Mouse (Mus musculus): Measurements from ENCODE around the gene Gm27029.
"Not testable (repeated sequence)": the region's sequence is repeated elsewhere in the genome, so short reads cannot be mapped to it uniquely, and the experiment has no call there.

Gm27029 gene

DNA sequence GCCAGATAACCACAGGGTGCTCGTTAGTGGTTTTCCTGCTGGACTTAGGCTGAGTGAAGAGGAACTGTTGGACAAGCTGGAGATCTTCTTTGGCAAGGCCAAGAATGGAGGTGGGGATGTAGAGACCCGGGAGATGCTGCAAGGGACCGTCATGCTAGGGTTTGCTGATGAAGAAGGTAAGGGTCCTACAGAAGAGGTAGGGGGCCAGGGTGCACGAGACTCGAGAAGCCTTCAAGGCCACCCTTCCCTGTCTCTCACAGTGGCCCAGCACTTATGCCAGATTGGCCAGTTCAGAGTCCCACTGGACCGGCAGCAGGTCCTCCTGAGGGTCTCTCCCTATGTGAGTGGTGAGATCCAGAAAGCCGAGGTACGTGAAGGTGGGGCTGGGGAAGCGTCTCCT is 33.0 kb upstream of the Gm27029 start:
- DNase-seq (ENCODE audit: low spot score in 2 of 2) = no peak

DNA sequence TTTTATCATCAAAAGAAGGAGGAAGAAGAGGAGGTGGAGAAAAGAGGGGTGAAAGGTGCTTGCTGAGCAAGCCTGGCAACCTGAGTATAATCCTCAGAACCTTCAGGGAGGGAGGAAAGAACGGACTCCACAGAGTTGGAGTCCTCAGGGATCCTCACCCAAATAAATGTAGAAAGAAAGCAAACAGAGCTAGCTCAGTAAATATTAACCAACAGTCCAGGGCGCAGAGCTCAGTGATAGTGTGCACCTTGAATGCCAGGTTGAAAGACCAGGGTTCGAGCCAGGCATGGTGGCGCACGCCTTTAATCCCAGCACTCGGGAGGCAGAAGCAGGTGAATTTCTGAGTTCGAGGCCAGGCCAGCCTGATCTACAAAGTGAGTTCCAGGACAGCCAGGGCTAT is 31.0 kb upstream of the Gm27029 start:
- DNase-seq (ENCODE audit: low spot score in 2 of 2) = no peak

DNA sequence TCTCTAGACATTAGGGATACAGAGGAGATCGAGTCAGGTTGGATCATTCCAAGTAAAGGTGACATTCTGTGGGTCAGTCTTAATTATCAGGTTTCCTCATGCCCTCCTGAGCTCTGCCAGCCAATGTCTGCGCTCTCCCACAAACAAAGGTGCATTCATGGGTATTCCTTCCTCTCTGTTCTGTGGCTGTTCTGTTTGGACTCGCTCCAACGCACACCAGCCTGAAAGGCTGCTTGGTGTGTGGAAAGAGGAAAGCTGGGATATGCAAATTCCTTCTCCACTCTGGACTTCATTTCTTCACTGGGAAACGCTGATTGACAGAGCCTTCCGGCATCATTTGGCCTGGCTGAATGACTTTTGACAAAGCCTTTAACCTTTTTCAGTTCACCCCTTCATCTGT is 30.1 kb upstream of the Gm27029 start:
- no peak for DNase-seq (ENCODE audit: low spot score in 2 of 2)

DNA sequence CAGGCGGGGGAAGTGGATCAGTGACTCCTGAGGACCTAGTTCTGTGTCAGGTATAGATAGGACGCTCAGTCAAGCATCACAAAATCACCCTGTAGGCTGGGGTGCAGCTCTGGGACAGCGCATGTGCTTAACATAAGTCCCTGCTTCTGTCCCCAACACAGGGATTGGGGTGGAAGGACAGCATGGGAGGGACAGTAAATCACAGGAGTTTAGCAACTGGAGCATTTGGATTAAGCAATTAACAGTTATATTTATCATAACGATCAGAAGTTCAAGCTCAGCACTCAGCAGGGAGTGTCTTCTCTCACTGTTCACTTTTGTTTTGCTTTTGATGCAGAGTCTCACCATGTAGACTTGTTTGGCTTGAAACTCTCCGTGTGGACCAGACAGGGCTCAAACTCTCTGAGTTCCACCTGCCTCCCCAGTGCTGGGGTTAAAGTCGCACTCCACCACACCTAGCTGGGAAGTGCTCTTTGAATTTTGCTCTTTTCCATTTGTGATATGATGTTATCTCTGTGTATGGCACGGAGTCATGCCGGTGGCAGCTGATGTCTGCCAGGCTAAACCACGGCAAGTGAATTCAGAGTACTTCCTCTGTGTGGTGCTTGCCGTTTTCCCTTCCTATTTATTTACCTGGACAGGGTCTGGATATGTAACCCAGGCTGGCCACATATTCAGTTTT is 27.6 kb upstream of the Gm27029 start:
- DNase-seq (ENCODE audit: low spot score in 2 of 2) = no peak

DNA sequence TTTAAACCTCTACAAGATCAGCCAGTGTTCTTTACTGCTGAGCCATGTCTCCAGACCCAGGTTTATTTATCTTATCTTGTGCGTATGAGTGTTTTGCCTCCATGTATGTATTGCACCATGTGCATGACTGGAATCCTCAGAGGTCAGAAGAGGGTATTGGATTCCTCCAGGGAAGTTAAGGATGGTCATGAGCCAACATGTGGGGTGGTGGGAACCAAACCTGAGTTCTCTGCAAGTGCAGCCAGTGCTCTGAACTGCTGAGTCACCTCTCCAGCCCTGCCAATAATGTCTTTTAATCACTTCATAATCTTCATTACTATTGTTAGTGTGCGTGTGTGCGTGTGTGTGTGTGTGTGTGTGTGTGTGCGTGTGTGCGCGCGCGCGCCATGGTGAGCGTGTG is 26.9 kb upstream of the Gm27029 start:
- DNase-seq (ENCODE audit: low spot score in 2 of 2) = no peak

DNA sequence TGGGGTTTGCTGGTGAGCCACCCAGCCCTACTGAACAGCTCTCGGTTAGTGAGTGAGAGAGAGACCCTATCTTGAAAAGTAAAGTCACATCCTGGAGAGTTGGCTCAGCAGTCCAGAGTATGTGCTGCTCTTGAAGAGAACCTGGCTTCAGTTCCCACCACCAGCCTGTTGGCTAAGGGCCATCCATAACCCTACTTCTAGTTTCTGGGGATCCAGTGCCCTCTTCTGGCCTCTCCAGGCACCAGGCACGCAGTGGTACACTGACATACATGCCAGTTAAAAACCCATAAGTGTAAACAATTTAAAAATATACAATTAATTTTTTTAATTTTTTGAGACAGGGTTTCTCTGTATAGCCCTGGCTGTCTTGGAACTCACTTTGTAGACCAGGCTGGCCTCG is 25.8 kb upstream of the Gm27029 start:
- DNase-seq (ENCODE audit: low spot score in 2 of 2) = no peak

DNA sequence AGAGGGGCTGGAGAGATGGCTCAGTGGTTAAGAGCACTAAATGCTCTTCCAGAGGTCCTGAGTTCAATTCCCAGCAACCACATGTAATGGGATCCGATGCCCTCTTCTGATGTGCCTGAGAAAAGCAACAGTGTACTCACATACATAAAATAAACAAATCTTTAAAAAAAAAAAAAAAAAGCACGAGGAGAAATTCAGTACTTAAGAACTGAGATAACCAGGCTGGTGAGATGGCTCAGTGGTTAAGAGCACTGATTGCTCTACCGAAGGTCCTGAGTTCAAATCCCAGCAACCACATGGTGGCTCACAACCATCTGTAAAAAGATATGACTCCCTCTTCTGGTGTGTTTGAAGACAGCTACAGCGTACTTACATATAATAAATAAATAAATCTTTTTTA is 25.0 kb upstream of the Gm27029 start:
- DNase-seq (ENCODE audit: low spot score in 2 of 2) = not testable (repeated sequence)

DNA sequence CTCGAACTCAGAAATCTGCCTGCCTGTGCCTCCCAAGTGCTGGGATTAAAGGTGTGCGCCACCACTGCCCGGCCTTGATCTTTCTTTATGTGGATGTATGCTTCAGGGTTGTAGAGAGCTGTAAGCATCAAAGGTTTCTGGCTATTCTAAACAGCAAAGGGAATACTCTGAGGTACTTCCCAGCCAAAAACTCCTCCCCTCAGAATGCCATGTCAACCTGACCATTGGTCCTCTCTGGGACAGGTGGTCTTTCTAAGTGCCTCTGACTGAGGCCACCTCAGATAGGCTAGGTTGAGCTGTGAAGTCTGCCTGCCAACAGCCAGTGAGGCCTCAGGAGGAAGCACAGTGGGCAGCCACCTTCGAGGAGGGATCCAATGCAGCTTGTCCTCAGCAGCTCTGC is 24.3 kb upstream of the Gm27029 start:
- DNase-seq (ENCODE audit: low spot score in 2 of 2) = no peak

DNA sequence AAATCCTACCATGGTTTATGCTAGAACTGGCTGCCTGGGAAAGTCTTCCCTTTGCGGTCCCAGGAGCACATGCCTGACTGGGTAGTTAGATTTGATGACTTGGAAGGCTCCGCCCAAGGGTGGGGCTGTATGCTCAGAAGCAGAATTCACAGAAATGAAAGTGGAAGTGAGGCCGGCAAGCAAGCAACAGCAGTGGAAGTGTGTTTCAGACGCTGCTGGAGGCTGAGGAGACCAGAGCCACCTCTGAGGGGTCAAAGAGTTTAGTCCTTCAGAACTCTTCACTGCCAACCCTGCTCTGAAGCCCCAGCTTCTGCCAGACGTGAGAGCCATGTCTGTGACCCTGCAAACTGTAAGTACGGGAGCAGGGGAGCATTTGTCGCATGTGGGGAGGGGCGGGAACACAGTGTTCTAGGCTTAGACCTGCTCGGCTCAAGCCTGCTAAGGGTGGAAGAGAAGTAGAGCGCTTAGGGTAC is 23.7 kb upstream of the Gm27029 start, which contains the start of gene Ifi35:
Ifi35 (plus strand) TSS at position 134 of the 473 bp plus-strand sequence.
- DNase-seq (ENCODE audit: low spot score in 2 of 2) = no peak

DNA sequence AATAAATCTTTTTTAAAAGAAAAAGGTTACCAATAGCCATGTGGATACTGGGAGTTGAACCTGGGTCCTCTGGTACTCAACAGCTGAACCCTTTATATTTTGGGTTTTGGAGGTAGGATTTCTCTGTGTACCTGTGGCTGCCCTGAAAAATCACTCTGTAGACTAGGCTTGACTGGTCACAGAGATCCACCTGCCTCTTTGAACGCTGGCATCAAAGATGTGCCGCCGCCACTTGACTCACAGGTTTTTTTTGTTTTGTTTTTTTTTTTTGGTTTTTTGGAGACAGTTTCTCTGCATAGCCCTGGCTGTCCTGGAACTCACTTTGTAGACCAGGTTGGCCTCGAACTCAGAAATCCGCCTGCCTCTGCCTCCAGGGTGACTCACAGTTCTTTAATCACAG is 23.2 kb upstream of the Gm27029 start:
- no peak for DNase-seq (ENCODE audit: low spot score in 2 of 2)

DNA sequence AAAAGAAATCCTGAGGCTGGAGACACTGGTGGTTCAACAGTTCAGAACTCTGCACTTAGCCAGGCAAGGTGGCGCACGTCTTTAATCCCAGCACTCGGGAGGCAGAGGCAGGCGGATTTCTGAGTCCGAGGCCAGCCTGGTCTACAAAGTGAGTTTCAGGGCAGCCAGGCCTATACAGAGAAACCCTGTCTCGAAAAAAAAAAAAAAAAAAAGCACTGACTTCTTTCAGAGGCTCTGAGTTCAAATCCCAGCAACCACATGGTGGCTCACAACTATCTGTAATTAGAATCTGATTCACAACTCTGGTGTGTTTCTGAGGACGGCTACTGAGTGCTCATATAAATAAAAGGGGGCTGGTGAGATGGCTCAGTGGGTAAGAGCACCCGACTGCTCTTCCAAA is 22.3 kb upstream of the Gm27029 start:
- DNase-seq (ENCODE audit: low spot score in 2 of 2) = not testable (repeated sequence)

DNA sequence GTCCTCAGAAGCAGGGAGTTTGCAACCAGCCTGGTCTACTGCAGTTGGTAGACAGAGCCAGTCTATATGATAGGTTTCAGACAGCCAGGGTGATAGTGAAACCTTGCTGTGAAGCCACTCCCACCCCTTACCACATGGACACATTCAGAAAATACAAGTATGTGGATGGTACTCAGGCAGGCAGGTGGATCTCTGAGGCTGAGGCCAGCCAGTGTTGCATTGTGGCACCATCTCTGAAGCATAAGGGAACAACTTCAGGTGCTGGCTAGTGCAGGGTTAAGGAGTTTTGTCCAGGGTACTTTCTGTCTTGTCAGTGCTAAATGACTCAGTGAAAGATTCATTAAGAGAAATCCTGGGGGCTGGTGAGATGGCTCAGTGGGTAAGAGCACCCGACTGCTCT is 21.7 kb upstream of the Gm27029 start:
- DNase-seq (ENCODE audit: low spot score in 2 of 2) = no peak

DNA sequence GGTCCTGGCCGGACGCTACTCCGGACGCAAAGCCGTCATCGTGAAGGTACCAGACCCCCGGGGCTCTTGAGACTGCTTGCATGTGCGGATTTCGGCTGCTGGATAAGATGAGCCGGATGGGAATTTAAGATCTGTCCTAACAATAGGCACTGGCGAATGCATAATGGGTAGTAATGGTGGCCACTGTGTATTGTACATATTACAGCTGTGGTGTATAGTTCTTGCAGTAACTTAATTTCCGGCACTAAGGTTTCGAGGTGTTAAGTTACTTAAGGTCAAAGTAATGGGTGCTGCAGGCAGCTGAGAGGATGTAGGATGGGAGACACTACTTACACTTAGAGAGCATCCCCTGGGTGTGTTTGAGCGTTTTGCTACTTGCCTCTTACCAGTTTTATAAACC is 18.2 kb upstream of the Gm27029 start:
- DNase-seq (ENCODE audit: low spot score in 2 of 2) = no peak

DNA sequence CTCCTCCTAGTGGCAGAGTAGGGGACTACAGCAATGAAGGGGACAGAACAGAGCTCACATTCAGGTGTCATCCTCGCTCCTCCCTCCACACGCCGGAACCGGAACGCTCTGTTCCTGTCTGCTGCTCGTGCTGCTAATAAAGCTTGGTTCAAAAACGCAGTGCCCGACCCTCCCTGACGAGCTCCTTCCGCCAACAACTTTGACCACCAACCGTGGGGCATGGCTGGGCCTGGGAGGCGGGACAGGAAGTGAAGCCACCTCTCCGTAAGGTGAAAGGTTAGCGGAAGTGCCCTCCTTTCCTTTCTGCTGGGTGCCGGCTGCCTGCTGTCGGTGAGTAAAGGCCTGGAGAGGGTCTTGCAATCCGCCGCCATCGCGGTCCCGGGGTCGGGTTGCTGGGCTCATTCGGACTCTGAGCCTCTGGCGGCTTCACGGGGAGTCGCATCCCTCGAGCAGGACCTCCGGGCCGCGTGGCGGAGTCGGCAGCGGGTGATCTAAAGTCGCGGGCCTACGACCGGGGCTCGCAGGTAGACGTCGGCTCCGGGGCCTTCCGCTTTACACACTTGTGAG is 17.6 kb upstream of the Gm27029 start, which contains the start of gene Rpl27:
Rpl27 (plus strand) TSS at position 172 of the 567 bp plus-strand sequence.
- peak; percentile 94 to 98 for DNase-seq (ENCODE audit: low spot score in 2 of 2)

DNA sequence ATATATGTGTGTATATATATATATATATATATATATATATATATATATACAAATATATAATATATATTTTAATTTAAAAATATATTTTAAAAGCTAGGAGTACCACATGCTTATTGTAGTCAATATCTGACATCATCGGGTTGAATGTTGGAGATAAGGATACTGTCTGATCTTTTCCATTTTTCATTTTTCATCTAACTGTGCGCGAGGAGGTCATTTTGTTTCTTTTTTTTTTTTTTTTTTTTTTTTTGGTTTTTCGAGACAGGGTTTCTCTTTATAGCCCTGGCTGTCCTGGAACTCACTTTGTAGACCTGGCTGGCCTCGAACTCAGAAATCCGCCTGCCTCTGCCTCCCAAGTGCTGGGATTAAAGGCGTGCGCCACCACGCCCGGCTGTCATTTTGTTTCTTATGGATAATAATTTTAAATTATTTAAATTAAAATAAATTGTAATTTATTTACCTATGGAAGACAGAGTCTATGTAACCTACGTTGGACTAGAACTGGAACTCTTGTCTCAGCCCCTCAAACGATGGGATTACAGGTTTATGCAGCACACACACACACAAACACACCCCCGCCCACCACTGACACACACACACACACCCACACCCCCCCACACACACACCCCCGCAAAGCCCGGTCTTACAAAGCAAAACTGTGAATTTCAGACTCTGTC is 17.0 kb upstream of the Gm27029 start:
- not testable (repeated sequence) for DNase-seq (ENCODE audit: low spot score in 2 of 2)

DNA sequence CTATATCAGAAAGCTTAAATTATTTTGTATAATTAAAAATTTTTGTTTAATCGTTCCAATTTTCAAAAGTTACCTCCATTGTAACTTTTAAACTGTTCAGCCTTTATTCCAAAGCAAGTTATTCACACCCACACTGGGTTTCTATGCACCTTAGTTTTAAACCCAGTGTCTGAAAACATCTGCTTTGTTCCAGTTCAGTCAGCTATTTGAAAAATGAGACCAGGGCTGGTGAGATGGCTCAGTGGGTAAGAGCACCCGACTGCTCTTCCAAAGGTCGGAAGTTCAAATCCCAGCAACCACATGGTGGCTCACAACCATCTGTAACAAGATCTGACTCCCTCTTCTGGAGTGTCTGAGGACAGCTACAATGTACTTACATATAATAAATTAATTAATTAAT is 13.4 kb upstream of the Gm27029 start:
- not testable (repeated sequence) for DNase-seq (ENCODE audit: low spot score in 2 of 2)

DNA sequence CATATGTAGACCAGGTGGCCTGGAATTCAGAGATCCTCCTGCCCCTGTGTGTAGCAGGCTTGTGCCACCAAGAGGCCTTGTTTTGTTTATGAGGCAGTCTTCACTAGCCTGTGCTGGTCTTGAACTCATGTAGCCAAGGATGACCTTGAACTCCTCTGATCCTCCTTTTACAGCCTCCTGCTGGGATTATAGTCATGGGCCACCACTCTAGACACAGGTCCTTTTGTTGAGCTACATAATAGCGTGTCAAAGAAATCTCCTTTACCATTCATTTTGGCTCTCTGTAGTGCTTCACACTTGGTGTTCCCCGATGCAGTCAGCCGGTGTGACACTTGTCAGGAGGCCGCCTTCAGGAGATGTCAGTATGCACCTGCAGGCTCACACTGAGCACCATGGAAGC is 12.3 kb upstream of the Gm27029 start:
- no peak for DNase-seq (ENCODE audit: low spot score in 2 of 2)

DNA sequence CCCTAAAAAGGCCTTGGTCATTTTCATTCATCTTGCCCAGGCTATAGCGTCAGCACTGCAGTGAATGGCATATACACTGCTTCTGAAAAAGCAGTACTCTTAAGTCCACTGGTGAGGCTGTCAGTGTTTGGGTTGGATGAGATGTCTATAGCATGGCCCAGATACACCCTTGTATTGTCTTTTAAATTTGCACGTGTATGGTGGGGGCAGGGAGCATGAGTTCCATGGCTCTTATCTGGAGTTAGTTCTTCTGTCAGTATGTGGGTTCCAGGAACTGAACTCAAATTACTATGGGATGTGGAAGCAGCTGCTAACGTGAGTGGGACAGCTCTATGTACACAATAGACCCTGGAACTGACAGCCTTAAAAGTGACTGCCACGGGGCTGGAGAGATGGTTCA is 11.2 kb upstream of the Gm27029 start:
- DNase-seq (ENCODE audit: low spot score in 2 of 2) = no peak

DNA sequence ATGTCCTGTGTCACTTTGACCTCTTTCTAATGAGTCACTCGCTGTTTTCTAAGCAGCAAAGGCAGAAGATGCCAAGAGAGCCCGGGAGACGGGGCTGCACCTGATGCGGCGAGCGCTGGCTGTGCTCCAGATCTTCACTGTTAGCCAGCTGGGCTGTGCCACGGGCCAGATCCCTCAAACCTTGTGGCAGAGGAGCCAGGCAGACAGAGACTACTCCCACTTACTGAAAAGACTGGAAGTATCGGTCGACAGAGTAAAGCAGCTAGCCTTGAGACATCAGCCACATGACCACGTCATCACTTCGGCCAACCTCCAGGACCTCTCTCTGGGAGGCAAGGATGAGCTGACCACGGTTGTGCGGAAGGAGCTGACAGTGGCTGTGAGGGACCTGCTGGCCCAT is 8.8 kb upstream of the Gm27029 start:
- no peak for DNase-seq (ENCODE audit: low spot score in 2 of 2)

DNA sequence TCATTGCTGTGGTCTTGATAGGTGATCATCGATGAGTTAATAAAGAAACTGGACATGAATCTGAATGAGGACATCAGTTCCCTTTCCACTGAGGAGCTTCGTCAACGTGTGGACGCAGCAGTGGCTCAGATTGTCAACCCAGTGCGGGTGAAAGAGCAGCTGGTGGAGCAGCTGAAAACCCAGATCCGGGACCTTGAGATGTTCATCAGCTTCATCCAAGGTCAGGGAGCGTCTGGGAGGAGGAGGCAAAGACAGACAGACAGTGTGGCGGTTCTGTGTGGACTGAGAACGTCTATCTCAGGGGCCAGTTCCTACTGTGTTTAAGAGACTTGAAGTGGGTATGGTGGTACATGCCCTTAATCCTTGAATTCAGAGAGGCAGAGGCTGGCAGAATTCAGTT is 6.7 kb upstream of the Gm27029 start:
- no peak for DNase-seq (ENCODE audit: low spot score in 2 of 2)

DNA sequence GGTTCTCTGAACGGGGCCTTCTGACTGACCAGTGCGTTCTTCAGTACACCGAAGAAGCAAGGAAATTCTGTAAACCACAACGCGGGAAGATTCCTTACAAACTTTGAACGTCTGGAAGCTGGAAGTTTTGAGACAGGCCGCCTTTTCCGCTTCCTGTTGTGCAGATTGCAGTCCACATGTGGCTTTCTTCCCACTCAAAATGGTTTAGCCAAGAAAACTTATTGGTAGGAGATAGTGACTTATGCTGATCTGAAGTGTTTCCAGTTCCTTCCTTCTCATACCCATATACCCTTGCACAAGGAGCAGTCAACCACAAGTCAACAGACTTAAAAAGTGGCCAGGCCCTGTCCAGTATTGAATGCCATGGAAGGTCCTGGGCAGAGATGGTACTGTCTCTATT is 1.6 kb upstream of the Gm27029 start:
- no peak for DNase-seq (ENCODE audit: low spot score in 2 of 2)

DNA sequence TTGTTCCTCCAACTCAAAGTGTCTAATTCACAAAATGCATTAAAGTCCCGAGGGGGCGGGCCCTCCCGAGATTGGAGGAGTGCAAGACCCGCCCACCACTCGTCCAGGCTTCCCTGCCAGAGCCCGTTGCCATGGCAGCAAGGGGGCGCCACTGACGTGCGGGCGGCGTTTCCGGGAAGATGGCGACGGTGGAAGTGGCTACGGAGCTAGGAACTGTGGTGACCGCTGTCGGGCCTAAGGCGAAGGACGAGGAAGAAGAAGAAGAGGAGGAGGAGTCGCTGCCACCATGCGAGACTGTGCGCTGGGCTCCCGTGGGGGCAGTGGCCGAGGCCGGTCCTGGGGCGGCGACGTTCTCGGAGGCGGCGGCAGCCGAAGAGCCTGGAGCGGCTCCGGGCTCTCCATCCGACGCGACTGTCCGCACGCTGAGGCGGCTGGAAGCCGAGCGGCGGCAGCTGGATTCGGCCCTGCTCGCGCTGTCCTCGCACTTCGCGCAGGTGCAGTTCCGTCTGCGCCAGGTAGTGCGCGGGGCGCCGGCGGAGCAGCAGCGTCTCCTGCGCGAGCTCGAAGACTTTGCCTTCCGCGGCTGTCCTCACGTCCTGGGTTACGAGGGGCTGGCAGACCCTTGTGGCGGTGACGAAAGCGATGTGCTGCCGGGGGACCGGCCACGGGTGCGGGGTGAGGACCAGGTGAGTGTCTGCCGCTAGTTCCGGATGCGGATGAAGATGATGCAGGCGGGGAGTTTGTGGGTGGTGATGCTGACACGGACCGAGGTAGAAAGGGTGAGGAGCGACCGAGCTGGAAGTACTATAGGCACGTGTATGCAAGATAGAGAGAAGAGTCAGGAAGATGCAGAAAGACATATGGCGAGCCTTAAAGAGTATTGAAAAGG is 573 bp upstream of the Gm27029 start, which contains the start of the genes Rundc1 and Ptges3l:
Rundc1 (plus strand) TSS at position 161 of the 889 bp plus-strand sequence.
Ptges3l (minus strand) TSS at position 409 of the 889 bp plus-strand sequence.
- peak; percentile 94 to 98 for DNase-seq (ENCODE audit: low spot score in 2 of 2)
